Mouse (Mus musculus) adrenal gland, adult (tissue): Measurements from ENCODE around the gene Cep41.

Experiments used
- DNase-seq, 2 experiments: peaks; one replicate each; pipeline ENCODE4 v3.0.0; 2022 to 2023; ENCODE audit warnings: low spot score in 1 of 2; ENCODE audit not compliant: inconsistent age in 2 of 2

The Cep41 gene

GRCm38 (mm10) chr6:30635361-30635862 lies 58.1 kb downstream of the Cep41 start:
- DNase-seq, result no peak

- no peak for DNase-seq
Observed at GRCm38 (mm10) chr6:30629989-30630388, 63.6 kb downstream of the Cep41 start.

DNA sequence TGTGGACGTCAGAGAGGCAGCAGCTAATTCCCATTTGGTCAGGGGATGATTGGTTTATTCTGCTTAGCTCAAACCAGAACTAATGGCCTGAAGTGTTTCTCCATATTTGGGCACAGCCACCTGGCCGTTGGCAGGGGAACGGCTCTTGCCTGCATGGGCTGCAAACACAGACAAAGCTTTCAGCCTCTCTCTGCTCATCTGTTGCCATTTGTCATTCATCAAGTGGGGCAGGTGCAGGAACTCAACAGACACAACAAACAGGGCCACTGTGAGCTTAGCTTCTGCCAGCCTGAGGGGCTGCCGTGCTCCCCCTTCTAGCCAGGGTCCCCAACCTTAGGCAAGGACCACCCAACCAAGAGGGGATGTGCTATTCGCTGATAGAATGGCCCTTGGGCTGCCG lies 65.4 kb downstream of the Cep41 start:
- peak; percentile 35 to 49 for DNase-seq

DNA sequence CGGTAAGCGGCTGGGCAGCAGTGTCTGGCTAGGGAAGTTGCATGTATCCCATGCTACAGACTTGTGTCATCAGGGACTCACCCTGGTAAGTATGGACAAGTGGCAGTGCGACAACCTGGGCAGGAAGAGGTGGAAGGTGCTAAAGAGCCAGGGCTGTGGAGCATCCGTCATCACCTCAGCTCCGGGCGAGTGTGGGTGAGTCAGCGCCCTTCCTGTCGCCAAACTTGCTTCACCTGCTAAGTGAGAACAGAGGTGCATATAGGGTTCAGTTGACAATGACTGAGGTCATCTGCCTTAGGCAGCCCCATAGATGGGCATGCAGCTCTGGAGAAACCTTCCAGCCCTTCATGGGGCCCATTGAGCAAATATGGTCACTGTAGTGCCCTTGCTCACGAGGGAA lies 68.8 kb downstream of the Cep41 start:
- no peak for DNase-seq

DNA sequence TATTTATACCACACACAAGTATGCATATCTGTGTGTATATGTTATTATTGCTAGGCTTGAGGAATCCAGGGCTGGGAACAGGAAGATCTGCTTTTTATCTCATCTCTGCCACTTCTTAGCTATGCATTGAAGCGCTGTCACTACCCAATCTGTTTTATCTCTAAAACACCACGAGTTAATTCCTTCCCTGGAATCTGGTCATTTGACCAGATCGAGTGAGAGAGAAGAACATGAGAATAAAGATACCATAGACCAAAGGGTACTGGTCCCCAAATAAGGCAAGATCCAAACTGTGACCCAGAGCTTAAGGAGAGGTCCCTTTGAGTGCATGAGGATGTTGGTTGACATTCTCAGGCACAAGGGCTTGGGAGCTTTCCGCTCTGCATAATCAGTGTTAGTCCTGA lies 71.6 kb downstream of the Cep41 start:
- DNase-seq, result no peak

GRCm38 (mm10) chr6:30620994-30621393 lies 72.6 kb downstream of the Cep41 start:
- no peak for DNase-seq

DNA sequence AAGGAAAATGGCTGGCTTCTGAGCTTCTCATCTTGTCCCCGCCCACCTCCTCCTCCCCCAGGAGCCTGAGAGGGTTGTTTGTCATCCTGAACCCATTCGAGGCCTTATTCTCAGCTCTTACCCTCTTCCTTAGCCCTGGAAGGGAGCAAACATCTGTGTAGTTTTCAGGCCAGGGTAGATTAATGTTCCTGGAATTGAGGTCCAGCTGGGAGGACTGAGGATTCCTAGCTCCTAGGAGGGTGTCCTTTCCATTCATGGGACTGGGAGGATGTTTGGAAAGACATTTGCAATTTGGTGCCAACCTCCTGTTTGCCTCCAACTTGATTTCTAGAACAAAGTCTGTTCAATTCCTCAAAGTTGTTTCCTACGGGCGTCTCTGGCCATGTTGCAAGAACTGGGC lies 73.0 kb downstream of the Cep41 start:
- no peak for DNase-seq

GRCm38 (mm10) chr6:30619606-30620005 lies 73.9 kb downstream of the Cep41 start:
- DNase-seq, result peak; percentile 33 to 79

GRCm38 (mm10) chr6:30618735-30619134 lies 74.8 kb downstream of the Cep41 start:
- DNase-seq, result no peak

DNA sequence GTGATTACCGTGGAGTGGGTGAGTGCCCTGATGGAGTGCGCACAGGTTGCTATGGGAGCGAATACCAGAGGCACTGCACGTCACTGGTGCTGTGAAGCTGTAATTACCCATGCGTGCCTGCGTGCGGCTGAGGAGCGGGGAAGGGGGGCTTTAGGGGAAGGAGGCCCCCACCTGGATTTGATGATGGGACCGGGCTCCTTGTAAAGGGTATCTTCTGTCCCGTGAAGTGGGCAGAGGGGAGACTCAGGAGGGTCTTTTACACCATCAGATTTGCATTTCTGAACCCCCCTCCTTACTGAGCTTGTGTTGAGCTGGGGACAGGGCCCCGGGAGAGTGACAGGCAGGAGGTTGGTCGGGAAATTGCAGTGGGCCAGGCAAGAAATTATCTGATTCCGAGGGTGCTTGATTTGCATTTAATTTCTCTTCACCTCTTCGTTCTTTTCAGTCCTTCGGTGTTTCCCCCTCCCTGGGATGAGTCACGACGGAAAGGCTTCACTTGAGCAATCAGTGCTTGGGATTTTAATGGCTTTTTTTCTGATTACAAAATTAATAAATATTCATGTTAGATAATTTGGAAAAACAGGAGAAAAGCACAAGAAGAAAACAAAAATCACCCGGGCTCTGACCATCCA lies 75.5 kb downstream of the Cep41 start:
- DNase-seq, result peak; percentile 37 to 52

- DNase-seq, result peak; percentile 43 to 74
Observed at GRCm38 (mm10) chr6:30617020-30617958, 76.3 kb downstream of the Cep41 start.

DNA sequence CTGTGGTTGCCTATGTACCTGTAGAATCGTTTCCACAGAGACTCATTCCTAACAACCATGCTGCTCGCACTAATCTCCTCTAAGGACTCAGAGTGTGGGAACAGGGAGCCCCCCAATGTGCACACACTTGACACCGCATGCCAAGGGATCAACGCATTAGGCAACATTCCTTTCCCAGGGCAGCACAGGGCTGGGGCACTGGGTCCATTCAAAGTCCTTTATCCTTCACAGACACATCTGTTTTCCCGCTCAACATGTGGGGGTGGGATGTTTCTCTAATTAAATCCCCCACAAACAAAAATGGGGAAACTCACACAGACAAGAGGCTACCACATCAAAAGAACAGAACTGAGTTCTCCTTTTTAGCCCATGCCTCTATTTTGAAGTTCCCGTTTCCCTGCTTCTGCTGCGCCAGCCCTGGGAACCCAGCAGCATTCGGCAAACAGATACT lies 77.0 kb downstream of the Cep41 start:
- DNase-seq, result no peak

- no peak for DNase-seq
Observed at GRCm38 (mm10) chr6:30615741-30616140, 77.8 kb downstream of the Cep41 start.

DNA sequence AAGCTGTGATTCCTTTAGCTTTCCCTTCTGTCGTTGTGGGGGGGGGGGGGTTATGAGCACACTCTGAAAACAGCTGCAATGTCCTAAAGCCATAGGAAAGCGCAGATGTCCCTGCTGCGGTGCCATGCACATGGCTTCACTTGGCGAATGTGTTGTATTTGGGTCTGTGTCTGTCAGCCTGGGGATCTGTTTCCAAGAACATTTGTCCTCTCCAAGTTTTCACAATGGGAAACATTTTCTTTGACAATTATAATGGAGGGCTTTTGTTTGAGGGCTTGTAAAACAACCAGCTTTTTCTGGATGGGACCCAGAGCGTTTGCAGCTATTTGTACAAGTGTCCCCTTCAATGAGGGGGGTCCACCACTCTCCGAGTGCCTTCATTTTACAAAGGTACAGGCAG lies 79.3 kb downstream of the Cep41 start:
- no peak for DNase-seq

DNA sequence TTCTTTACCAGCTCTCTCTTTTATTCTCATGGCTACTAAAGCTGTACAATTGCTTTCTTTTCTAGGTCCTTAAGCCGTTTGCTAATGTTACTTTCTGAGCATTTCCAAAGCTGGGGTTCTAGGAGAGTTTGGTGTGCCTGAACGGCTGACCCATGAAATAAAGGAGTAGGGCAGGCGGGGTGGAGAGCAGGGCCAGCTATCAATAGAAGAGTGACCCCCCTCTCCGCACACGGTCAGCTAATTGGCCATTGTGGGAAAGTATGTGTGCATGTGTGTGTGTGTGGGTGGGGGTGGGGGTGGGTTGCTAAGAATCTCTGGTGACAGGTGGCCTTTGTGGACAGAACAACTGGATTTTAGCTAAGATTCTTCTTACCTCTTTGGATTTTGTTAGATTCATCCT lies 82.3 kb downstream of the Cep41 start:
- DNase-seq, result no peak

GRCm38 (mm10) chr6:30610710-30611109 lies 82.8 kb downstream of the Cep41 start, which contains the start of gene Cpa5:
Gene Cpa5, plus strand, starts transcription at chr6:30611010.
- DNase-seq, result no peak

GRCm38 (mm10) chr6:30605672-30606071 lies 87.9 kb downstream of the Cep41 start:
- DNase-seq, result no peak

DNA sequence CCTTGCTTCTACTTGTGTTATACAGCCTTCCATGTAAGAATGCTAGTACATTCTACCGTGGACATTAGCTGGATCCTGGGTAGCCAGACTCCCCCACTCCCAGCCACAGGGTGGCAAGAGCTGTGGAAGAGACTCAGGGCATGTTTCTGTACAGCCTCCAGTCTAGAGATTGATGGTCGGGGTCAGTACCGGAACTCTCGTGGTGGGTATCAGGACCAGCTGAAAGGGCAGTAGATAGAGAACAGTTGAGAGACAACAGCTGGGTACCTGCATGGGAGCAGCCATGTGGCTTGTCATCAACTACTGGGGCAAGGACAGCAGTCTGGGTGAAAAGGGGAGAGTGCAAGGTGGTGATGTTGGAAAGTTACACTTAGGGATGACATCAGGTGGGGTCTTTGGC lies 88.4 kb downstream of the Cep41 start:
- no peak for DNase-seq

GRCm38 (mm10) chr6:30604342-30604867 lies 89.1 kb downstream of the Cep41 start:
- DNase-seq, result no peak
